Mouse (Mus musculus): Measurements from ENCODE around the gene Rpap3.
A peak's percentile ranks its signal among the peaks of the same experiment; 100 is the strongest.

Gene Rpap3

GRCm38 (mm10) chr15:97705211-97706050, at the start of gene Rpap3:
Rpap3 (minus strand) TSS chr15:97705825.
- DNase-seq (ENCODE audit: low spot score), result peak; percentile 43

GRCm38 (mm10) chr15:97755361-97755760, 49.7 kb upstream of the Rpap3 start:
- DNase-seq (ENCODE audit: low spot score), result no peak

GRCm38 (mm10) chr15:97754476-97754875, 48.9 kb upstream of the Rpap3 start:
- no peak for DNase-seq (ENCODE audit: low spot score)

- DNase-seq (ENCODE audit: low spot score), result no peak
Measured at GRCm38 (mm10) chr15:97752491-97752890, 46.9 kb upstream of the Rpap3 start.

- DNase-seq (ENCODE audit: low spot score), result no peak
Measured at GRCm38 (mm10) chr15:97751676-97752075, 46.1 kb upstream of the Rpap3 start.

GRCm38 (mm10) chr15:97750697-97751096, 45.1 kb upstream of the Rpap3 start:
- DNase-seq (ENCODE audit: low spot score), result peak; percentile 48

GRCm38 (mm10) chr15:97749841-97750240, 44.2 kb upstream of the Rpap3 start:
- no peak for DNase-seq (ENCODE audit: low spot score)

GRCm38 (mm10) chr15:97749397-97749796, 43.8 kb upstream of the Rpap3 start:
- no peak for DNase-seq (ENCODE audit: low spot score)

- DNase-seq (ENCODE audit: low spot score), result no peak
Measured at GRCm38 (mm10) chr15:97748964-97749363, 43.3 kb upstream of the Rpap3 start.

GRCm38 (mm10) chr15:97748309-97748708, 42.7 kb upstream of the Rpap3 start:
- no peak for DNase-seq (ENCODE audit: low spot score)

GRCm38 (mm10) chr15:97747486-97747885, 41.9 kb upstream of the Rpap3 start:
- DNase-seq (ENCODE audit: low spot score), result no peak

- no peak for DNase-seq (ENCODE audit: low spot score)
Measured at GRCm38 (mm10) chr15:97746748-97747147, 41.1 kb upstream of the Rpap3 start.

GRCm38 (mm10) chr15:97746278-97746677, 40.7 kb upstream of the Rpap3 start:
- DNase-seq (ENCODE audit: low spot score), result no peak

GRCm38 (mm10) chr15:97745331-97745730, 39.7 kb upstream of the Rpap3 start:
- no peak for DNase-seq (ENCODE audit: low spot score)

- no peak for DNase-seq (ENCODE audit: low spot score)
Measured at GRCm38 (mm10) chr15:97744930-97745329, 39.3 kb upstream of the Rpap3 start.

- DNase-seq (ENCODE audit: low spot score), result no peak
Measured at GRCm38 (mm10) chr15:97743961-97744525, 38.4 kb upstream of the Rpap3 start.

GRCm38 (mm10) chr15:97743210-97743609, 37.6 kb upstream of the Rpap3 start:
- DNase-seq (ENCODE audit: low spot score), result no peak

- no peak for DNase-seq (ENCODE audit: low spot score)
Measured at GRCm38 (mm10) chr15:97742600-97742999, 37.0 kb upstream of the Rpap3 start.

- no peak for DNase-seq (ENCODE audit: low spot score)
Measured at GRCm38 (mm10) chr15:97742074-97742473, 36.4 kb upstream of the Rpap3 start.

GRCm38 (mm10) chr15:97741662-97742061, 36.0 kb upstream of the Rpap3 start:
- no peak for DNase-seq (ENCODE audit: low spot score)

GRCm38 (mm10) chr15:97740283-97740732, 34.7 kb upstream of the Rpap3 start:
- DNase-seq (ENCODE audit: low spot score), result no peak

GRCm38 (mm10) chr15:97738923-97739322, 33.3 kb upstream of the Rpap3 start:
- DNase-seq (ENCODE audit: low spot score), result no peak

- DNase-seq (ENCODE audit: low spot score), result no peak
Measured at GRCm38 (mm10) chr15:97731988-97732387, 26.4 kb upstream of the Rpap3 start.

- no peak for DNase-seq (ENCODE audit: low spot score)
Measured at GRCm38 (mm10) chr15:97731111-97731510, 25.5 kb upstream of the Rpap3 start, which contains the start of gene Endou. Endou (minus strand) TSS chr15:97731339.

All from layer of hippocampus, adult 9-10 months (tissue).